Mouse (Mus musculus): ENCODE data around the gene Srd5a3. TPM values are rescaled to one million over a fixed set of nuclear protein-coding genes. Genes with fewer than 3 reads are reported as not detected.
A peak's percentile ranks its signal among the peaks of the same experiment; 100 is the strongest.

Gene Srd5a3
- polyA plus RNA-seq, 1 experiment, result 14.2 TPM

DNA sequence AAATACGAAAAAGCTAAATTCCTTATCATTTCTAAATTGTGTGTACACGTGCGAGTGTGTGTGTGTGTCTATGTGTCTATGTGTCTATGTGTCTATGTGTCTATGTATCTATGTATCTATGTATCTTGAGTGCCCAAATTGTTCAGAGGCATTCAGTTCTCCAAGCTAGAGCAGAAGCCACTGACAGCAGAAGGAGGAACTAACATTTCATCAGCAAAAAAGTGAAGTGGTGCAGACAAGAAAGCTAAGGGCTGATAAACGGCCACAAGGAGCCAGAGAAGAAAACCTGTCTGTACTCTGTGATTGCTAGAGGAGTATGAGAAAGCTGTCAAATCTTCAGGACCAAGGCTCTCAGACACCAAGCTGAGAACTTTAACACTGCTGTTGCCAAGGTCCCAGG lies 8.1 kb upstream of the Srd5a3 start:
- TF ChIP-seq CTCF (IDR thresholded peaks at IDR 0.05; ENCODE audit: borderline replicate concordance, extremely low read depth, insufficient read depth, insufficient read length) (no peak), POLR2A (IDR thresholded peaks at IDR 0.05; ENCODE audit: borderline replicate concordance, extremely low read depth, insufficient read depth, insufficient read length, poor library complexity, severe bottlenecking) (no peak)
- no peak for DNase-seq (ENCODE audit: low read depth)

DNA sequence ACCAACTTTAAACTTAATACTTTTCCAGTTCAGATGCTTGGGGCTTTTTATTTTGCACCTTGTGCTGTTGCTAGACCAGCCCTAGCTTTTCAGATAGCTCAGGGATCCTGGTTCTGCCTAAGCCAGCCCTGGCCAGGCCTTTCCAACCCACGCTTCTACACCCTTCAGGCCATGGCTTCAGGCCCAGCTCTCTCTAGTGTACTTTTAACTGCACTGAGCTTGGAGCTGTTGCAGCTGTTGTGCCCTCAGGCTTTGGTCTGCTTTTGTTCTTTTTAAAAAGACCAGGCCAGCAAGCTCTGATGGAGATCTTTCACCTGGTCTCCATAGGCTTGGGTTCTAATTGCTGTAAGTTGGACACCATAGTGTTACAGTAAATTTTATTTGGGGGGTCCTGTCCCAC lies 4.4 kb upstream of the Srd5a3 start:
- DNase-seq (ENCODE audit: low read depth), result no peak
- TF ChIP-seq POLR2A (IDR thresholded peaks at IDR 0.05; ENCODE audit: borderline replicate concordance, extremely low read depth, insufficient read depth, insufficient read length, poor library complexity, severe bottlenecking), result no peak

DNA sequence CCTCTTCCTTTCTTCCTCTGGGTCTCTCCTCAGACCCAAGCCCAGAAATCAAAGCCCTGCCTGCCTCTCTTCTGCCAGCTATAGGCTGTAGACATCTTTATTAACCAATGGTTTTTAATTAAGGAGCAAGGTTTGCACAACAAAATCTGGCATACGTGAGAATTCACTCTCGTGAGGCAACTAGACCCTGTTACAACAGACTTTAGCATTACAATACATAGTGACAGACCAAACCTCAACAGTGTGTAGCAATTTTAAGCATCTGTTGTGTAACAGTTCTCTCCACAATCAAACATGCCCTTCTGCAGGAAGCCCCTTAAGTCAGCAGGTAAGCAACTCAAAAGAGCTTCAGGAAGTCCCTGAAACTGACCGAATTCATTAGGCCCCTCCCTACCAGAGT lies 3.8 kb upstream of the Srd5a3 start:
- DNase-seq (ENCODE audit: low read depth), result no peak
- no peak for TF ChIP-seq POLR2A (IDR thresholded peaks at IDR 0.05; ENCODE audit: borderline replicate concordance, extremely low read depth, insufficient read depth, insufficient read length, poor library complexity, severe bottlenecking)
- no peak for TF ChIP-seq CTCF (IDR thresholded peaks at IDR 0.05; ENCODE audit: borderline replicate concordance, extremely low read depth, insufficient read depth, insufficient read length)

DNA sequence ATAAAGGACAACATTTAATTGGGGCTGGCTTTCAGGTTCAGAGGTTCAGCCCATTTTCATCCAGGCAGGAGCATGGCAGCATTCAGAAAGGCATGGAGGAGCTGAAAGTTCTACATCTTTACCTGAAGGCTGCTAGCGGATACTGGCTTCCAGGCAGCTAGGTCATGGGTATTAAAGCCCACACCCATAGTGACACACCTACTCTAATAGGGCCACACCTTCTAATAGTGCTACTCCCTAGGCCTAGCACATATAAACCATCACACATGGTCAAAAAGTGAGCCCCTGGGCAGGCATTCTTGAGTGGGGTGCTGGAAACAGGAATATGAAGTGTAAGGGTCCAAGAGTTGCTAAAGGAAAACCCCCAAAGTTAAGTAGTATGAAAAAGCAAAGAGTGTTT lies 2.5 kb upstream of the Srd5a3 start:
- DNase-seq (ENCODE audit: low read depth), result no peak
- TF ChIP-seq CTCF (IDR thresholded peaks at IDR 0.05; ENCODE audit: borderline replicate concordance, extremely low read depth, insufficient read depth, insufficient read length) (no peak), POLR2A (IDR thresholded peaks at IDR 0.05; ENCODE audit: borderline replicate concordance, extremely low read depth, insufficient read depth, insufficient read length, poor library complexity, severe bottlenecking) (no peak)

DNA sequence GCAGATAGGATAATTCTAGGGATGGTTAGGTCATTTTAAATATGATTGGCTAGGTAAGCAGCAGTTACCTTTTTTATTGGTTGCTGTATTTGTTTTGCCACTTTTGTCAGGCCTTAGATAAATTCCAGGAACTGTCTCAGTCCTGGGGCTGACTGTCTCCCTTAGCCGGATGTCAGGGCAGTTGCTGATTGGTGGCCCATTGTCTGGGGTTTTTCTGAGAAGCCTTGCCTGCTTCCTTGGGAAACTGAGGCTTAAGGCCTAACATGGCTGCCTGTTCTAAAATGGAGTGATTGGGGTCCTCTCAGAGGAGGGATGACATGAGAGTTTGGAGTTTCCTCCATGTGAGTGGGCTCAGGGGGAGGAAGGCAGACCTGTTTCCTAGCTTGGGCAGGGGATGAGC lies 2.0 kb upstream of the Srd5a3 start:
- TF ChIP-seq POLR2A (IDR thresholded peaks at IDR 0.05; ENCODE audit: borderline replicate concordance, extremely low read depth, insufficient read depth, insufficient read length, poor library complexity, severe bottlenecking), result no peak
- TF ChIP-seq CTCF (IDR thresholded peaks at IDR 0.05; ENCODE audit: borderline replicate concordance, extremely low read depth, insufficient read depth, insufficient read length), result no peak
- DNase-seq (ENCODE audit: low read depth), result no peak

DNA sequence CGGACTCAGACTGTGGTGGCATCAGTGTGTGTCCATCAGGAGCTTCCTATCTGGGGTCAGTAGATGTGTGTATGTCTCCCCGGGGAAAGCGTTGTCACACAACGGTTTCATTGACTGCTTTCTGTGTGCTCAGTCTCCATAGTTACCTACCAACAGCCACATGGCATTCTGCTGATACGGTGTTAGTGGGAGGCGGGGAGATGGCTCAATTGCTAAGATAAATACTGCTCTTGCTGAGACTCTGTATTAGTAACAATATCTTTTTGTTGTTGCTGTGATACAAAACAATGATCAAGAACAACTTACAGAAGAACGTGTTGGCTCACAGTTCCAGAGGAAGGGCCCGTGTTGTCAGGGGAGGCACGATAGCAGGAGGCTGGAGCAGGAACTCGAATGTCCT lies 1.6 kb upstream of the Srd5a3 start:
- peak; percentile 46 for DNase-seq (ENCODE audit: low read depth)
- TF ChIP-seq POLR2A (IDR thresholded peaks at IDR 0.05; ENCODE audit: borderline replicate concordance, extremely low read depth, insufficient read depth, insufficient read length, poor library complexity, severe bottlenecking), result no peak
- TF ChIP-seq CTCF (IDR thresholded peaks at IDR 0.05; ENCODE audit: borderline replicate concordance, extremely low read depth, insufficient read depth, insufficient read length), result no peak

DNA sequence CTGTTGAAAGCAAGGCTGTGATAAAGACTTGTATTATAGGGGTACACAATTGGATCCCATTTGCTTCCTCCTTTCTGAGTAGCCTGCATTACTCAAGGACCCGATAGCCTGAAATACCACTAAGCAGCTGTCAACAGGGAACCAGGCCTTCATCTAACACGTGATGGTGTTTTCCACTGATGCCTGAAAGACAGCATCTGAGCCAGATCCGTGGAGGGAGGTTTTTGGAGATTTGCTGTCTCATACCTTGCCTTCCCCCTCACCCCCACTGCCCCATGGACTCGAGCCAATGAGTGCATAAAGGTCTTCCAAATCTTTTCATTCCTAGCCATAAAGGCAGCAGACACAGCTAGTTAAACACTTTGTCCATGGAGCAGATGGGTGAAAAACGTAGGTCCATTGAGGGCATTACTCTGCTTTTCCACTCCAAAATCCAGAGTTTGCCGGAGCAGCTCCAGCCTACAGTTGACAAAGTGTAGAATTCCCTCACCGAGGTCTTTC lies 850 bp upstream of the Srd5a3 start:
- peak; percentile 21 for DNase-seq (ENCODE audit: low read depth)
- no peak for TF ChIP-seq CTCF (IDR thresholded peaks at IDR 0.05; ENCODE audit: borderline replicate concordance, extremely low read depth, insufficient read depth, insufficient read length)
- no peak for TF ChIP-seq POLR2A (IDR thresholded peaks at IDR 0.05; ENCODE audit: borderline replicate concordance, extremely low read depth, insufficient read depth, insufficient read length, poor library complexity, severe bottlenecking)

DNA sequence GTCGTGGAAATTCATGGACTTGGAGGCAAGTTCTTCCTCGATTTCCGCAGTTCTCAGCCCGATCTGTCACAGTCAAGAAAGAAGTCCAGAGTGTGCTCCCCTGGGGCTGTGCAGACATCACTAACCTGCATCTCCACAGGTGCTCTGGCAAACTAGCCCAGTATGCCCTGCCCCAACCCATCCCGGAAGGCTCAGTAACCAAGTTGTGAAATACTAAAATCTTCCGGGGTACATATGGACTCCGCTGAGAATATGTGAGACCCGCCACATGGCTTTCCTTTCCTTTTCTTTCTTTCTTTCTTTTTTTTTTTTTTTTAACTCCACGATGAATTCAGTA lies 627 bp downstream of the Srd5a3 start:
- TF ChIP-seq CTCF (IDR thresholded peaks at IDR 0.05; ENCODE audit: borderline replicate concordance, extremely low read depth, insufficient read depth, insufficient read length), result no peak
- no peak for TF ChIP-seq POLR2A (IDR thresholded peaks at IDR 0.05; ENCODE audit: borderline replicate concordance, extremely low read depth, insufficient read depth, insufficient read length, poor library complexity, severe bottlenecking)
- DNase-seq (ENCODE audit: low read depth), result no peak

DNA sequence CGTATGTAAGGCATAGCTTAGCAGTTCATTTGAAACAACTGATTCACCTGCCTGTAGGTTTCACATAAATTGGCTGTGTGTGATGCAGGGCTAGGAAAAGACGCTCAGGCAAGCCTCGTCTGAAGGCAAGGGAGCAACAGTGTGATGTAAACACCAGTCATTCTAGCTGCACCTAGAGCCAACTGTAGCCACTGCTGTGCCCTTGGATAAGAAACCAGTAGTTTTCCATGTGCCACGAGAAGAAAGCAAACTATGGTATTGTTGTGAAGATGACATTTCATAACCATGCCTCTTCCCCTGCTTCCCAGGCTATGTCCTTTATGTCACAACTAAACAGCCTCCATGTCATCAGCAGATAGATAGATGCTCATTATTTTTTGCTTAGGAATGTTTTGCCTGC lies 3.3 kb downstream of the Srd5a3 start:
- TF ChIP-seq CTCF (IDR thresholded peaks at IDR 0.05; ENCODE audit: borderline replicate concordance, extremely low read depth, insufficient read depth, insufficient read length) (no peak), POLR2A (IDR thresholded peaks at IDR 0.05; ENCODE audit: borderline replicate concordance, extremely low read depth, insufficient read depth, insufficient read length, poor library complexity, severe bottlenecking) (no peak)
- no peak for DNase-seq (ENCODE audit: low read depth)

DNA sequence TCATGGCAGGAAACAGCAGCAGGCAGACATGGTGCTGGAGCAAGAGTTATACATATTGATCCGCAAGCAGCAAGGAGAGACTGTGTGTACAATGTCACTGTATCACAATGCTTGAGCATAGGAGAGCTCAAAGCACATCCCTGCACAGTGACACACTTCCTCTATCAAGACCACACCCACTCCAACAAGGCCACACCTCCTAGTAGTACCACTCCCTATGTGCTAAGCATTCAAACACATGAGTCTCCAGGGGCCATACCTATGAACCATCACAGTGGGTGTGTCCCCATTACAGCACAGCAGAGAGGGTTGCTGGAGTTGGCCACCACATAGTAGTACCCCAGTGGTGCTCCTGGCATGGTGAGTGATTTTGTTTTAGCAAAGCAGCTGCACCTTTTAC lies 6.3 kb downstream of the Srd5a3 start:
- DNase-seq (ENCODE audit: low read depth), result no peak

DNA sequence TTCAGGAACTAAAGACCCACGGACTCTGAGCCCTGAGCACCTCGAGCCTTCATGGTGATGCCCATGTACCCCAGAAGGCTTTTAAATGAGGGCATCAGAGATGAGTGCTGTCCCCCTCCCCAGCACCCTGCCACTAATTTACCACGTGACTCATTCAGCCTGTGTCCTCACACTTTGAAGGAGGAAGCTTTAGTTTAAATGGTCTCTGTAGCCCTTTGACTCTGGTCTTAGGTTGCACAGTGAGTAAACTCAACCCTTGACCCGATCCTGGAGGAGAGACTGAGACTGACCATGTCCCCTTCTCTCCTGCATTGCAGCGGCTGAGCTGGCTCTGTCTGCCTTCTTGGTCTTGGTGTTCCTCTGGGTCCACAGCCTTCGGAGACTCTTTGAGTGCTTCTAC lies 9.4 kb downstream of the Srd5a3 start:
- TF ChIP-seq CTCF (IDR thresholded peaks at IDR 0.05; ENCODE audit: borderline replicate concordance, extremely low read depth, insufficient read depth, insufficient read length) (no peak), POLR2A (IDR thresholded peaks at IDR 0.05; ENCODE audit: borderline replicate concordance, extremely low read depth, insufficient read depth, insufficient read length, poor library complexity, severe bottlenecking) (no peak)
- DNase-seq (ENCODE audit: low read depth), result no peak

More for the DNA sequence above, 6.3 kb downstream of the Srd5a3 start:
- TF ChIP-seq CTCF (IDR thresholded peaks at IDR 0.05; ENCODE audit: borderline replicate concordance, extremely low read depth, insufficient read depth, insufficient read length) (no peak), POLR2A (IDR thresholded peaks at IDR 0.05; ENCODE audit: borderline replicate concordance, extremely low read depth, insufficient read depth, insufficient read length, poor library complexity, severe bottlenecking) (no peak)

DNA sequence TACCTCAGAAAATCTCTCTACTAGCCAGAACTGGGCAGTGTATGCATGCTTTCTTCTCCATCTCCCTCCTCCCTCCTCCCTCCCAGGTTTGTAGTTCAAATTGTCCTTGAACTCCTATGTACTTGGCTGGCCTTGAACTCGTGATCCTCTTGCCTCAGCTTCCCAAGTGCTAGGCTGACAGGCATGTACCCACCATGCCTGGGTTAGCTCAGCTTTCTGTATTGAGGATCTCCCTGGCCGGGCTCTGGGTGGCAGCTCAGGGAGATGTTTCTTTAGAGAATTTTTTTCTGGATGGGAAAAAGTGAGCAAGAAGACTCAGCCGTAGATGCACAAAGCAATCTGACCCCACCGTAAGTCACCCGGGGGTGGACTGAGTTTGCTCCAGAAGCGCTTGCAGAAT lies 12.9 kb downstream of the Srd5a3 start:
- no peak for DNase-seq (ENCODE audit: low read depth)
- no peak for TF ChIP-seq CTCF (IDR thresholded peaks at IDR 0.05; ENCODE audit: borderline replicate concordance, extremely low read depth, insufficient read depth, insufficient read length)

DNA sequence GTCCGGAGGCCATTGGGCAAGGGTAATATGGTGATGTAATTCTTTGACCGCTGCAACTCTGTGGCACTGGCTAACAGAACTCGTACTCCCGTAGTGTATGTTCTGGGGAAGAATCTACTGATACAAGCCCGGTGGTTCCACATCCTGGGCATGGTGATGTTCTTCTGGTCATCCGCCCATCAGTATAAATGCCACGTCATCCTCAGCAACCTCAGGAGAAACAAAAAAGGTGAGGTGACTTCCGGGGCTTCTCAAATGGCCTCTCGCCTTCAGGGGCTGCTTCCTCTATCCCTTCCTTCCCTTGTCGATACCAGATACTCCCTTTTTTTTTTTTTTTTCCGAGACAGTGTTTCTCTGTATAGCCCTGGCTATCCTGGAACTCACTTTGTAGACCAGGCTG lies 13.4 kb downstream of the Srd5a3 start:
- DNase-seq (ENCODE audit: low read depth), result no peak
- no peak for TF ChIP-seq POLR2A (IDR thresholded peaks at IDR 0.05; ENCODE audit: borderline replicate concordance, extremely low read depth, insufficient read depth, insufficient read length, poor library complexity, severe bottlenecking)
- no peak for TF ChIP-seq CTCF (IDR thresholded peaks at IDR 0.05; ENCODE audit: borderline replicate concordance, extremely low read depth, insufficient read depth, insufficient read length)
